Mouse (Mus musculus) thymus, adult 2 months (tissue): ENCODE data around the gene Hoxc6.

ENCODE experiments used
- CTCF ChIP-seq: fragments of 200-500 bp; IDR thresholded peaks from 2 replicates; pipeline ENCODE4 v1.5.1; 2012; ENCODE audit warnings: mild to moderate bottlenecking, control low read depth, low read length, moderate library complexity, borderline replicate concordance; ENCODE audit not compliant: control insufficient read depth, poor library complexity, insufficient read depth; ENCODE audit errors: extremely low read depth
- POLR2A ChIP-seq: fragments of 200-500 bp; IDR thresholded peaks from 2 replicates; pipeline ENCODE4 v1.6.1; 2012; ENCODE audit warnings: mild to moderate bottlenecking, low read length, control low read depth, moderate library complexity; ENCODE audit not compliant: control insufficient read depth, poor library complexity, insufficient read depth; ENCODE audit errors: extremely low read depth

DNA sequence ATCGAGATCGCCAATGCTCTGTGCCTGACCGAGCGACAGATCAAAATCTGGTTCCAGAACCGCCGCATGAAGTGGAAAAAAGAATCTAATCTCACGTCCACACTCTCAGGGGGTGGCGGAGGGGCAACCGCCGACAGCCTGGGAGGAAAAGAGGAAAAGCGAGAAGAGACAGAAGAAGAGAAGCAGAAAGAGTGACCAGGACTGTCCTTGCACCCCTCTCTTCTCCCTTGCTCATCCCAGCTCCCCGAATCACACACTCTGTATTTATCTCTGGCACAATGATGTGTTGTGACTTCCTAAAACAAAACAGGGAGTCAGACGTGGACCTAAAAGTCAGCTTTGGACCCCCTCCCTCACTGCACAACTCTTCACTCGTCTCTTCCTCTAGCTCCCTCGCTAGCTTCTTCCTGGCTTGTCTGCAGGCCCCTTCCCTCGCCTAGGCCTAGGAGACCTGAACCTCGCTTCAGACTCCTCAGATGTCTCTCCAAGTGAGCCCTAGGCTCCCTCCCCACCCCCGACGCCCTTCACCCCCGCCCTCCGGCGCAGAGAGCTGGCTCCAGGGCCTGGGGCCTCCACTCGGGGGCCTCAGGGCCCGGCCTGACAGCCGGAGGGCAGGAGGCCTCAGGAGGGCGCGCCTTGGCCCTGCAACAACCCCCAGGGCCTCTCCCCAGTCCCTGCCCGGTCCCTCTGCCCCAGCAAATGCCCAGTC lies 12.9 kb downstream of the Hoxc6 start:
- no peak for TF ChIP-seq CTCF
- TF ChIP-seq POLR2A, result no peak
